Mouse (Mus musculus): Measurements from ENCODE around the gene Ip6k3. TPM values are rescaled to one million over a fixed set of nuclear protein-coding genes. Genes with fewer than 3 reads are reported as not detected.
A peak's percentile ranks its signal among the peaks of the same experiment; 100 is the strongest.

The Ip6k3 gene
- total RNA-seq (2014; rRNA removed) (0.47 TPM in 1 of 2 replicates, not detected in the other), polyA plus RNA-seq (2015; fragmentation: Nextera tagmentation; extraction: Ambion mirVana) (0.31 and 0.37 TPM in 2 replicates)

GRCm38 (mm10) chr17:27167545-27167944, at the start of gene Ip6k3:
Gene Ip6k3, minus strand, starts transcription at chr17:27167795.
- no peaks in the 10 kb centered on the region for H3K9me3 ChIP-seq (ENCODE audit: low read length)
- 37% methylated on average over 4 of the region's 4 CpGs for WGBS
- no peak within 1 kb of the TSS for H3K27ac ChIP-seq
- no peaks in the 10 kb centered on the region for H3K4me1 ChIP-seq (ENCODE audit: insufficient read depth, low read length)
- ATAC-seq (no peak), DNase-seq (ENCODE audit: low spot score) (peak; percentile 49)
- H3K36me3 ChIP-seq (ENCODE audit: insufficient read depth, low read length), result no peaks in the 10 kb centered on the region
- H3K4me2 ChIP-seq (ENCODE audit: low read depth, low read length), result no peak within 1 kb of the TSS
- H3K27me3 ChIP-seq (ENCODE audit: insufficient read depth, low read length), result no peaks in the 10 kb centered on the region
- H3K4me3 ChIP-seq (ENCODE audit: low read length), result no peak within 1 kb of the TSS
- no peak within 1 kb of the TSS for H3K9ac ChIP-seq (replicated peaks; ENCODE audit: low read length)
- TF ChIP-seq CTCF (IDR thresholded peaks at IDR 0.05; ENCODE audit: low read depth), result no peak

- ATAC-seq, result peak; percentile 81
- H3K4me1 ChIP-seq (ENCODE audit: insufficient read depth, low read length), result no peaks in the 10 kb centered on the region
- no peaks in the 10 kb centered on the region for H3K36me3 ChIP-seq (ENCODE audit: insufficient read depth, low read length)
- no peaks in the 10 kb centered on the region for H3K27me3 ChIP-seq (ENCODE audit: insufficient read depth, low read length)
- no peaks in the 10 kb centered on the region for H3K9me3 ChIP-seq (ENCODE audit: low read length)
- peak; percentile 69 for TF ChIP-seq CTCF (IDR thresholded peaks at IDR 0.05; ENCODE audit: low read depth)
- DNase-seq (ENCODE audit: low spot score), result peak; percentile 69
- 7% methylated on average over 11 of the region's 11 CpGs for WGBS
- no peak overlapping the region for H3K4me2 ChIP-seq (ENCODE audit: low read depth, low read length)
- H3K27ac ChIP-seq, result no peak overlapping the region
- no peak overlapping the region for H3K9ac ChIP-seq (replicated peaks; ENCODE audit: low read length)
- no peak overlapping the region for H3K4me3 ChIP-seq (ENCODE audit: low read length)
Observed at GRCm38 (mm10) chr17:27212768-27213525, 45.4 kb upstream of the Ip6k3 start.

GRCm38 (mm10) chr17:27212006-27212405, 44.4 kb upstream of the Ip6k3 start:
- H3K9ac ChIP-seq (replicated peaks; ENCODE audit: low read length), result no peak overlapping the region
- 48% methylated on average over 6 of the region's 6 CpGs for WGBS
- no peaks in the 10 kb centered on the region for H3K36me3 ChIP-seq (ENCODE audit: insufficient read depth, low read length)
- no peak overlapping the region for H3K4me3 ChIP-seq (ENCODE audit: low read length)
- no peak overlapping the region for H3K4me2 ChIP-seq (ENCODE audit: low read depth, low read length)
- no peaks in the 10 kb centered on the region for H3K27me3 ChIP-seq (ENCODE audit: insufficient read depth, low read length)
- H3K27ac ChIP-seq, result no peak overlapping the region
- no peak for DNase-seq (ENCODE audit: low spot score)
- no peak for ATAC-seq
- no peaks in the 10 kb centered on the region for H3K9me3 ChIP-seq (ENCODE audit: low read length)
- no peak for TF ChIP-seq CTCF (IDR thresholded peaks at IDR 0.05; ENCODE audit: low read depth)
- H3K4me1 ChIP-seq (ENCODE audit: insufficient read depth, low read length), result no peaks in the 10 kb centered on the region

- H3K36me3 ChIP-seq (ENCODE audit: insufficient read depth, low read length), result no peaks in the 10 kb centered on the region
- no peak overlapping the region for H3K27ac ChIP-seq
- no peak overlapping the region for H3K9ac ChIP-seq (replicated peaks; ENCODE audit: low read length)
- no peak overlapping the region for H3K4me2 ChIP-seq (ENCODE audit: low read depth, low read length)
- no peak overlapping the region for H3K4me3 ChIP-seq (ENCODE audit: low read length)
- TF ChIP-seq CTCF (IDR thresholded peaks at IDR 0.05; ENCODE audit: low read depth), result no peak
- 67% methylated on average over 11 of the region's 11 CpGs for WGBS
- no peak for ATAC-seq
- DNase-seq (ENCODE audit: low spot score), result no peak
- H3K4me1 ChIP-seq (ENCODE audit: insufficient read depth, low read length), result peaks cover 4% of the 10 kb centered on the region; the same call in 1 of the 2 replicates
- H3K9me3 ChIP-seq (ENCODE audit: low read length), result no peaks in the 10 kb centered on the region
- no peaks in the 10 kb centered on the region for H3K27me3 ChIP-seq (ENCODE audit: insufficient read depth, low read length)
Observed at GRCm38 (mm10) chr17:27207113-27207707, 39.6 kb upstream of the Ip6k3 start.

- peak; percentile 93 for ATAC-seq
- DNase-seq (ENCODE audit: low spot score), result peak; percentile 97
- Histone ChIP-seq H3K27ac (peak within 1 kb of the TSS; percentile 97), H3K27me3 (ENCODE audit: insufficient read depth, low read length) (no peaks in the 10 kb centered on the region), H3K4me2 (ENCODE audit: low read depth, low read length) (peak within 1 kb of the TSS; percentile 93), H3K4me1 (ENCODE audit: insufficient read depth, low read length) (peaks cover 4% of the 10 kb centered on the region; the same call in 1 of the 2 replicates), H3K9me3 (ENCODE audit: low read length) (no peaks in the 10 kb centered on the region), H3K9ac (replicated peaks; ENCODE audit: low read length) (peak within 1 kb of the TSS; percentile 98), H3K4me3 (ENCODE audit: low read length) (peak within 1 kb of the TSS; percentile 86), H3K36me3 (ENCODE audit: insufficient read depth, low read length) (peaks cover 11% of the 10 kb centered on the region)
- TF ChIP-seq CTCF (IDR thresholded peaks at IDR 0.05; ENCODE audit: low read depth), result no peak
- 6% methylated on average over 64 of the region's 97 CpGs for WGBS
Observed at GRCm38 (mm10) chr17:27204075-27204909, 36.7 kb upstream of the Ip6k3 start, which contains the start of gene Lemd2. Gene Lemd2, minus strand, starts transcription at chr17:27204469.

- DNase-seq (ENCODE audit: low spot score) (peak; percentile 40), ATAC-seq (peak; percentile 59)
- H3K27ac ChIP-seq, result peak overlapping the region; percentile 97
- peaks cover 4% of the 10 kb centered on the region; the same call in 1 of the 2 replicates for H3K4me1 ChIP-seq (ENCODE audit: insufficient read depth, low read length)
- H3K36me3 ChIP-seq (ENCODE audit: insufficient read depth, low read length), result peaks cover 16% of the 10 kb centered on the region
- no peaks in the 10 kb centered on the region for H3K9me3 ChIP-seq (ENCODE audit: low read length)
- WGBS, result under 1% methylated on average over 59 of the region's 74 CpGs
- TF ChIP-seq CTCF (IDR thresholded peaks at IDR 0.05; ENCODE audit: low read depth), result no peak
- H3K9ac ChIP-seq (replicated peaks; ENCODE audit: low read length), result peak overlapping the region; percentile 98
- peak overlapping the region; percentile 93 for H3K4me2 ChIP-seq (ENCODE audit: low read depth, low read length)
- H3K27me3 ChIP-seq (ENCODE audit: insufficient read depth, low read length), result no peaks in the 10 kb centered on the region
- peak overlapping the region; percentile 86 for H3K4me3 ChIP-seq (ENCODE audit: low read length)
Observed at GRCm38 (mm10) chr17:27203358-27204074, 35.9 kb upstream of the Ip6k3 start.
